Mouse (Mus musculus) urinary bladder, adult 2 months (tissue): ENCODE measurements around the gene Tac4. TPM values are rescaled to one million over a fixed set of nuclear protein-coding genes. Genes with fewer than 3 reads are reported as not detected.

ENCODE experiments used
- DNase-seq: peaks from one replicate; pipeline ENCODE4 v3.0.0; 2022; ENCODE audit warnings: low spot score
- polyA plus RNA-seq: library from polyadenylated mRNA; depleted of rRNA; stranded (reverse); fragments of >200 nt; gene quantifications from 2 replicates; pipeline ENCODE4 v1.2.3, GENCODE M21; 2012

Gene Tac4
- polyA plus RNA-seq, 1 experiment = not detected

- DNase-seq = no peak
Measured at GRCm38 (mm10) chr11:95263816-95264454, 2.6 kb downstream of the Tac4 start.

GRCm38 (mm10) chr11:95264455-95265013 is 3.2 kb downstream of the Tac4 start:
- DNase-seq = no peak

- no peak for DNase-seq
Measured at GRCm38 (mm10) chr11:95266540-95267245, 5.4 kb downstream of the Tac4 start.

- no peak for DNase-seq
Measured at GRCm38 (mm10) chr11:95273661-95274060, 12.3 kb downstream of the Tac4 start.

- DNase-seq = no peak
Measured at GRCm38 (mm10) chr11:95274613-95275012, 13.3 kb downstream of the Tac4 start.

- no peak for DNase-seq
Measured at GRCm38 (mm10) chr11:95276056-95276455, 14.7 kb downstream of the Tac4 start.

- DNase-seq = no peak
Measured at GRCm38 (mm10) chr11:95279061-95279659, 17.8 kb downstream of the Tac4 start.

- DNase-seq = no peak
Measured at GRCm38 (mm10) chr11:95282331-95282730, 21.0 kb downstream of the Tac4 start.

GRCm38 (mm10) chr11:95291998-95292397 is 30.7 kb downstream of the Tac4 start:
- DNase-seq = no peak

GRCm38 (mm10) chr11:95293017-95293624 is 31.8 kb downstream of the Tac4 start:
- DNase-seq = no peak

- DNase-seq = no peak
Measured at GRCm38 (mm10) chr11:95295736-95296135, 34.4 kb downstream of the Tac4 start.

GRCm38 (mm10) chr11:95298146-95298545 is 36.8 kb downstream of the Tac4 start:
- DNase-seq = no peak

GRCm38 (mm10) chr11:95299886-95300285 is 38.6 kb downstream of the Tac4 start:
- no peak for DNase-seq

- no peak for DNase-seq
Measured at GRCm38 (mm10) chr11:95301772-95302171, 40.4 kb downstream of the Tac4 start.

GRCm38 (mm10) chr11:95305600-95305999 is 44.3 kb downstream of the Tac4 start:
- DNase-seq = no peak

GRCm38 (mm10) chr11:95307526-95307925 is 46.2 kb downstream of the Tac4 start:
- DNase-seq = no peak

GRCm38 (mm10) chr11:95309510-95310006 is 48.2 kb downstream of the Tac4 start:
- peak; percentile 84 for DNase-seq

- DNase-seq = peak; percentile 85
Measured at GRCm38 (mm10) chr11:95310007-95310647, 48.8 kb downstream of the Tac4 start, which contains the start of gene Kat7. Gene Kat7, minus strand, starts transcription at chr11:95310246.

GRCm38 (mm10) chr11:95310648-95311424 is 49.5 kb downstream of the Tac4 start:
- DNase-seq = peak; percentile 30

GRCm38 (mm10) chr11:95311425-95311807 is 50.1 kb downstream of the Tac4 start:
- DNase-seq = no peak
